Mouse (Mus musculus) C2C12 (cell line): Measurements from ENCODE around the gene Hoxb3.

ENCODE experiments used
- CEBPB ChIP-seq: IDR thresholded peaks from one replicate; pipeline ENCODE4 v1.6.1; 2011; ENCODE audit warnings: low read depth, mild to moderate bottlenecking, control low read depth, moderate library complexity
- CTCF ChIP-seq: IDR thresholded peaks from one replicate; pipeline ENCODE4 v1.5.1; 2011; ENCODE audit not compliant: control insufficient read depth, insufficient read depth, insufficient read length
- FOSL1 ChIP-seq: IDR thresholded peaks from one replicate; pipeline ENCODE4 v1.8.0; 2011; ENCODE audit warnings: mild to moderate bottlenecking, low read length; ENCODE audit not compliant: poor library complexity, insufficient read depth, severe bottlenecking
- MAX ChIP-seq: IDR thresholded peaks from one replicate; pipeline ENCODE4 v1.6.1; 2011; ENCODE audit warnings: mild to moderate bottlenecking, control low read depth
- MYOD1 ChIP-seq: IDR thresholded peaks from one replicate; pipeline ENCODE4 v1.6.1; 2011; ENCODE audit warnings: low read depth; ENCODE audit not compliant: control insufficient read depth, insufficient read length
- MYOG ChIP-seq: IDR thresholded peaks from one replicate; pipeline ENCODE4 v1.6.1; 2011; ENCODE audit not compliant: control insufficient read depth, insufficient read length; ENCODE audit errors: extremely low read depth
- USF1 ChIP-seq: IDR thresholded peaks from one replicate; pipeline ENCODE4 v1.6.1; 2011; ENCODE audit warnings: low read depth, mild to moderate bottlenecking, control low read depth, moderate library complexity

- TF ChIP-seq CTCF: no peak
- TF ChIP-seq FOSL1: no peak
- no peak for TF ChIP-seq MAX
- TF ChIP-seq USF1: no peak
- no peak for TF ChIP-seq MYOD1
- no peak for TF ChIP-seq CEBPB
- no peak for TF ChIP-seq MYOG
Measured at GRCm38 (mm10) chr11:96352691-96353521, 29.8 kb downstream of the Hoxb3 start.
